Mouse (Mus musculus) small intestine, adult 2 months (tissue): ENCODE measurements at regions not wholly inside any gene's neighbourhood (a gene's known extent, or its start where the extent isn't known, plus 50 kb on each side); places are given as distances from the start of the nearest gene placed in this dataset.

Experiments
- H3K27ac ChIP-seq: fragments of 200-500 bp; 2 replicates; pipeline ENCODE4 v1.5.1; 2012; ENCODE audit warnings: low read depth, low read length, control low read depth, inconsistent platforms; ENCODE audit not compliant: insufficient read depth
- H3K27me3 ChIP-seq: fragments of 200-500 bp; 2 replicates; pipeline ENCODE4 v1.6.1; 2012; ENCODE audit warnings: mild to moderate bottlenecking, moderate library complexity, low read length, inconsistent platforms; ENCODE audit not compliant: control insufficient read depth, insufficient read depth
- H3K36me3 ChIP-seq: fragments of 200-500 bp; 2 replicates; pipeline ENCODE4 v1.6.1; 2012; ENCODE audit warnings: mild to moderate bottlenecking, low read length, control low read depth, inconsistent platforms; ENCODE audit not compliant: control insufficient read depth, insufficient read depth
- H3K4me1 ChIP-seq: fragments of 200-500 bp; 2 replicates; pipeline ENCODE4 v1.6.1; 2012; ENCODE audit warnings: low read length, inconsistent platforms, mixed read lengths; ENCODE audit not compliant: control insufficient read depth, insufficient read depth, insufficient read length
- H3K4me3 ChIP-seq: fragments of 200-500 bp; 2 replicates; pipeline ENCODE4 v1.5.1; 2012; ENCODE audit warnings: low read depth, mild to moderate bottlenecking, control low read depth, inconsistent platforms, low read length, moderate library complexity
- CTCF ChIP-seq: fragments of 200-500 bp; IDR thresholded peaks from 2 replicates; pipeline ENCODE4 v1.5.1; 2012; ENCODE audit warnings: low read depth, mild to moderate bottlenecking, control low read depth, inconsistent platforms, low read length, moderate library complexity, mixed read lengths; ENCODE audit not compliant: insufficient replicate concordance, insufficient read length; ENCODE audit errors: extremely low read depth
- POLR2A ChIP-seq: fragments of 200-500 bp; IDR thresholded peaks from 2 replicates; pipeline ENCODE4 v1.6.1; 2012; ENCODE audit warnings: low read depth, mild to moderate bottlenecking, control low read depth, inconsistent platforms, low read length, moderate library complexity
- WGBS: fragments of 180-500 bp; shearing (Covaris S2); methylation state at CpG from one replicate; pipeline ENCODE4 v1.1.7; 2018; 5-methylcytosine and 5-hydroxymethylcytosine counted together

GRCm38 (mm10) chr8:90642392-90642791 lies 174.8 kb downstream of the Gm19935 start:
- TF ChIP-seq CTCF (no peak), POLR2A (no peak)
- H3K27me3 ChIP-seq: no peaks in the 10 kb centered on the region
- WGBS: 74% methylated on average over 6 of the region's 6 CpGs
- H3K36me3 ChIP-seq: no peaks in the 10 kb centered on the region
- no peak overlapping the region for H3K4me3 ChIP-seq
- H3K27ac ChIP-seq: no peak overlapping the region
- no peaks in the 10 kb centered on the region for H3K4me1 ChIP-seq

DNA sequence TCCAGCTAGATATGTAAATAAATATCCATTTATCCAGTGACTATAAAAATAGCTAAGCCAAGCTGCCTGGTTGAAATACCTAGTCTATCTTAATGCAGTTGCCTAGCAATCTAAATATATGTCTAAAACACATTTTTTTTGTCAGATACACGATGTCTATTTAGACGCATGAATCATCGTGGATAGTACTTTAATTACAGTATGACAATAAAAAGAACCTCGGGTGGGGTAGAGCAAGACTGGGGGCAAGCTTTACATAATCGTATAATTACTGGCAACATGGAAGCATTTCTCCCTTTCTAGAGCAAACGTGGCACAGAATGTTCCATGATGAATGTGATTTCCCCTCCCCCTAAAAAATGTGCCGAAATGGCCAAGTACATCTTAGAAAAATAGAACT lies 180.4 kb downstream of the Gm19935 start:
- WGBS: 61% methylated on average over 7 of the region's 7 CpGs
- no peak overlapping the region for H3K27ac ChIP-seq
- no peak overlapping the region for H3K4me3 ChIP-seq
- TF ChIP-seq POLR2A (no peak), CTCF (no peak)
- no peaks in the 10 kb centered on the region for H3K4me1 ChIP-seq
- no peaks in the 10 kb centered on the region for H3K36me3 ChIP-seq
- no peaks in the 10 kb centered on the region for H3K27me3 ChIP-seq

- Histone ChIP-seq H3K4me3 (no peak overlapping the region), H3K4me1 (no peaks in the 10 kb centered on the region), H3K27ac (no peak overlapping the region), H3K27me3 (no peaks in the 10 kb centered on the region), H3K36me3 (no peaks in the 10 kb centered on the region)
- TF ChIP-seq POLR2A (no peak), CTCF (no peak)
- 59% methylated on average over 7 of the region's 7 CpGs for WGBS
These were observed 181.3 kb downstream of the Gm19935 start for GRCm38 (mm10) chr8:90635766-90636492.

- no peaks in the 10 kb centered on the region for H3K36me3 ChIP-seq
- no peaks in the 10 kb centered on the region for H3K27me3 ChIP-seq
- H3K27ac ChIP-seq: no peak overlapping the region
- WGBS: 65% methylated on average over 1 of the region's 1 CpGs
- TF ChIP-seq CTCF (no peak), POLR2A (no peak)
- H3K4me3 ChIP-seq: no peak overlapping the region
- H3K4me1 ChIP-seq: no peaks in the 10 kb centered on the region
These were observed 186.4 kb downstream of the Gm19935 start for GRCm38 (mm10) chr8:90630796-90631195.

- H3K4me1 ChIP-seq: no peaks in the 10 kb centered on the region
- no peaks in the 10 kb centered on the region for H3K27me3 ChIP-seq
- 74% methylated on average over 3 of the region's 3 CpGs for WGBS
- H3K27ac ChIP-seq: no peak overlapping the region
- H3K36me3 ChIP-seq: no peaks in the 10 kb centered on the region
- no peak overlapping the region for H3K4me3 ChIP-seq
- TF ChIP-seq CTCF (no peak), POLR2A (no peak)
These were observed 208.8 kb downstream of the Gm19935 start for GRCm38 (mm10) chr8:90608410-90608809.

DNA sequence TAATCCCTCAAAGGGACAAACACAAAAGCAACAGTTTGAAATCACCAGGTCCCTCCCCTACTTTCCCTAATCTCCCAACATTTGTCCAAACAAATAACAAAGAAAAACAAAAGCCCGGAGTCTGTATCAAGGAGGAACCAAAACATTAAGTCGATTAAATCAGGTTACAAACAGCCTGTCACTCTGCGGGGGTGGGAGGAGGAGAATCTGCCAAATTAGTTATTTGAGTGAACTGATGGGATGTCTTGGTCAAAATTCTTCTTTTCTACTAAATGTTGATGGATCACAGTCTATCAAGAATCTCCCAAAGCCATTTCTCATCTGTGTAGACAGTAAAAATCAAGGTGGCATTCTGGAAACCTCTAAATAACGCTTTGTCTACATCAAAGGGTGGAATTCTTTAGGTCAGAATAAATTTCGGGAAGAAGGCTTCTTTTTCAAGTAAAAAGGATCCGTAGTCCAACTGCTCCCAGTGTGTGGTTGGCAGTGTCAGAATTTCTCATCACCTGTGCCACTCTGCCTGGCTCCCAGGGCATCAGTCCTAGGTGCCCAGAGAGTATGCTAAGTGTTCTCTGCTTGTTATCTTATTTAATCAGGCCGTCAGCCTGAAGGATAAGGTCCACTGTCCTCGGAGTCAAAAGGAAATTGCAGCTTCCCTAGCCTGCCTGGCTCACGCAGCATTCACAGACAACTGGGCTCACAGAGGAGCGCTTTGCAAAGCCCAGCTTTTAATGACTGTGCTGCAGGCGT lies 216.1 kb downstream of the Gm19935 start:
- Histone ChIP-seq H3K36me3 (no peaks in the 10 kb centered on the region), H3K27ac (no peak overlapping the region), H3K4me1 (no peaks in the 10 kb centered on the region), H3K27me3 (no peaks in the 10 kb centered on the region), H3K4me3 (no peak overlapping the region)
- no peak for TF ChIP-seq POLR2A
- TF ChIP-seq CTCF: no peak
- WGBS: 32% methylated on average over 11 of the region's 11 CpGs

DNA sequence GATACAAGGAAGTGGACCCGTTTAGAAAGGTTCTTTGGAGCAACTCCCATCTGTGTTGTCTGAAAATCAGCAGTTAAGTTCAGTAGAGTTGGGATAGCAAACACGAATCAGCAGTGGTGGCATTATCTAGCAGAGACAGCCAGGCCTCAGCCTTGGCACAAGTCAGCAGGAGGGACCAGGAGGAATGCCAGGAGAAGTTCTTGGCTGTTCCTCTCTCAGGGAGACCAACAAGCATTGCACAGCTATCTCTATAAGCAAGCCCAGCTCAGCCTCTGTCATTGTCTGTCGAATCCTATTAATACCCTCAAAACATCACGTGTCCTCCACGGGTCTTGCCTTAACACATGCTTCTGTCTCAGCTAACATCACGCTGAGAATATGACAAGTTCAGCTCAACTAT lies 219.8 kb downstream of the Gm19935 start:
- Histone ChIP-seq H3K36me3 (no peaks in the 10 kb centered on the region), H3K4me3 (no peak overlapping the region), H3K4me1 (no peaks in the 10 kb centered on the region), H3K27me3 (no peaks in the 10 kb centered on the region), H3K27ac (no peak overlapping the region)
- TF ChIP-seq CTCF: no peak
- TF ChIP-seq POLR2A: no peak
- WGBS: 80% methylated on average over 6 of the region's 6 CpGs
